Mouse (Mus musculus) limb, embryonic 11.5 days (tissue): ENCODE results near the gene Samd11. TPM values are rescaled to one million over a fixed set of nuclear protein-coding genes. Genes with fewer than 3 reads are reported as not detected.

Experiments
- ATAC-seq: fragments of 200-750 bp; cut with Nextera tagmentation; 2 replicates; pipeline ENCODE4 v1.8.0; 2017; ENCODE audit warnings: low read depth; ENCODE audit not compliant: insufficient number of reproducible peaks, low FRiP score, low TSS enrichment
- DNase-seq: peaks from one replicate; pipeline ENCODE4 v3.0.0-alpha.2; 2015; ENCODE audit warnings: low spot score
- H3K27ac ChIP-seq: fragments of 300-500 bp; sonication (generic); replicated peaks from 2 replicates; pipeline ENCODE4 v1.5.1; 2014; ENCODE audit warnings: low read depth, mild to moderate bottlenecking, low read length
- H3K27me3 ChIP-seq: fragments of 300-500 bp; sonication (generic); 2 replicates; pipeline ENCODE4 v1.6.1; 2014; ENCODE audit warnings: mild to moderate bottlenecking, low read length, mixed read lengths; ENCODE audit not compliant: control insufficient read depth, insufficient read depth
- H3K36me3 ChIP-seq: fragments of 300-500 bp; sonication (generic); 2 replicates; pipeline ENCODE4 v1.6.1; 2014; ENCODE audit warnings: mild to moderate bottlenecking, low read length, moderate library complexity, mixed read lengths; ENCODE audit not compliant: control insufficient read depth, insufficient read depth
- H3K4me1 ChIP-seq: fragments of 300-500 bp; sonication (generic); 2 replicates; pipeline ENCODE4 v1.6.1; 2014; ENCODE audit warnings: low read length, mixed read lengths; ENCODE audit not compliant: control insufficient read depth, insufficient read depth
- H3K4me2 ChIP-seq: fragments of 300-500 bp; sonication (generic); 2 replicates; pipeline ENCODE4 v1.6.1; 2014; ENCODE audit warnings: low read depth, mild to moderate bottlenecking, moderate library complexity; ENCODE audit not compliant: severe bottlenecking
- H3K4me3 ChIP-seq: fragments of 300-500 bp; sonication (generic); 2 replicates; pipeline ENCODE4 v1.5.1; 2014; ENCODE audit warnings: low read depth, low read length
- H3K9ac ChIP-seq: fragments of 300-500 bp; sonication (generic); 2 replicates; pipeline ENCODE4 v1.6.1; 2014; ENCODE audit warnings: mild to moderate bottlenecking, low read length
- H3K9me3 ChIP-seq: fragments of 300-500 bp; sonication (generic); 2 replicates; pipeline ENCODE4 v1.6.1; 2016; ENCODE audit warnings: low read length; ENCODE audit not compliant: control insufficient read depth
- WGBS: fragments of 180-500 bp; shearing (Covaris S2); extraction: QIAGEN DNeasy Blood & Tissue Kit; methylation state at CpG from one replicate; pipeline ENCODE4 v1.1.7; 2014; 5-methylcytosine and 5-hydroxymethylcytosine counted together
- polyA plus RNA-seq: library from polyadenylated mRNA; unstranded; fragments of >200 nt; fragmentation: Nextera tagmentation; extraction: Ambion mirVana; gene quantifications from 2 replicates; pipeline ENCODE4 v1.2.1, GENCODE M21; 2014

The Samd11 gene
- polyA plus RNA-seq, 1 experiment from 2014 or later = 0.60 TPM

DNA sequence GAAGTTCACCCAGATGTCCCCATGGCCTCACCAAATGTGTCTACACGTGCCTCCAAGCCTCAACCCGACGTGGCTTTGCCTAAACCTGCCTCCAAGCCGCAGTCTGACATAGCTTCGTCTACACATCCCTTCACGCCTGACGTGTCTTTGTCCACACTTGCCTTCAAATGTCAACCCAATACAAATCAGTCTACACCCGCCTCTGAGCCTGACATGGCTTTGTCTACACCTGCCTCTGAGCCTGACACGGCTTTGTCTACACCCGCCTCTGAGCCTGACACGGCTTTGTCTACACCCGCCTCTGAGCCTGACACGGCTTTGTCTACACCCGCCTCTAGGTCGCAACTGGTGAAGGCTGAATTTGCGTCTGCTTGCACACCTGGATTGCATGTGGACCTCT lies 37.6 kb downstream of the Samd11 start:
- Histone ChIP-seq H3K27ac (no peak overlapping the region), H3K4me2 (no peak overlapping the region), H3K4me3 (no peak overlapping the region), H3K27me3 (no peaks in the 10 kb centered on the region), H3K9ac (no peak overlapping the region), H3K9me3 (no peaks in the 10 kb centered on the region), H3K36me3 (no peaks in the 10 kb centered on the region), H3K4me1 (no peaks in the 10 kb centered on the region)
- 79% methylated on average over 16 of the region's 16 CpGs for WGBS
- DNase-seq (no peak), ATAC-seq (no peak)

DNA sequence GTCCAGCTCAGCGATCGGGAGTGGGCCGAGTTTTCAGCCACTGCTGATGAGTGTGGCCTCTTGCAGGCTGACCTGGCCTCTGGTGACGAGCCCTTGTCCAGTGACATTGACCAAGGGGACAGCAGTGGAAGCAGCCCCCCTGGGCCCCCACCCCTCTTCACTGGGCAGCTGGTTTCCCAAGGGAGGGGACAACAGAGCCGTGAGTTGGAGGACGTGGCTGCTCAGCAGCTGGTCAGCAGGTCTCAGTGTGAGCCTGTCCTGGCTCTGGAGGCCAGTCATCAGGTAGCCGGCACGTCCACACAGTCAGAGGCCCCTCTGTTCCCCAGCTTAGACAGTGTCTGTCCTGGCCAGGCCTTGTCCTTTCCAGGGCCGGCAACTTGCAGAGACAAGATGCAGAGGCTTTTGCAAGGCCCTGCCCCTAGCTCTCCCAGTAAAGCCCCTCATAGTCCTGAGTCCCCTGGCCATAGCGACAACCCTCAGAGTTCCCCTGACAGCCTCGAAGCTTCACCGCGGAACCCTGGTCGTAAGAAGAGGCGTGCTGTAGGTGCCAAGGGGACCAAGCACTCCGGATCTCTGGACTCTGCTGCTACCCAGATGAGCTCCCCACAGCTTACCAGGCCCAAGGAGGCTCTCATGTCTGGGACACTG lies 38.3 kb downstream of the Samd11 start:
- no peaks in the 10 kb centered on the region for H3K36me3 ChIP-seq
- ATAC-seq (no peak), DNase-seq (no peak)
- no peak overlapping the region for H3K9ac ChIP-seq
- H3K27ac ChIP-seq = no peak overlapping the region
- H3K4me3 ChIP-seq = no peak overlapping the region
- H3K4me2 ChIP-seq = no peak overlapping the region
- H3K9me3 ChIP-seq = no peaks in the 10 kb centered on the region
- no peaks in the 10 kb centered on the region for H3K4me1 ChIP-seq
- H3K27me3 ChIP-seq = no peaks in the 10 kb centered on the region
- WGBS = 82% methylated on average over 16 of the region's 16 CpGs

DNA sequence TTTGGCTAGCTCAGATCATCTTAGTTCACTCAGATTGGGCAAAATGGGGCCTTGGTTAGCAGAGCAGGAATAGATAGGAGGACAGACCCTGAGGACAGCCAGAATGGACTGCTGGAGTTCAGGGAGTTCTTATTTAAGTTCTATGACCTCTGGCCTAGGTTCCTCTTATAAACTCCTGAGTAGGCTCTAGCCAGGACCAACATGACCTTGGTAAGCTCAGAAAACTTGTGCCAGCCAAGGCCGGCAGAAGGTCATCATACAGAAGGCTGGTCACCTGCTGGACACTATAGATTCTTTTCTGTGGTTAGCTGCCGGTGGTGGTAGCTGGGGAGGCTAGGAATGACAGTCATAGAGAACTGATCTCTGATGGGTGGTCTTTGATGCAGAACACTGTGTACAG lies 39.3 kb downstream of the Samd11 start:
- H3K27me3 ChIP-seq = no peaks in the 10 kb centered on the region
- DNase-seq (no peak), ATAC-seq (no peak)
- no peaks in the 10 kb centered on the region for H3K9me3 ChIP-seq
- 88% methylated on average over 2 of the region's 2 CpGs for WGBS
- no peak overlapping the region for H3K27ac ChIP-seq
- no peak overlapping the region for H3K4me2 ChIP-seq
- no peak overlapping the region for H3K9ac ChIP-seq
- no peaks in the 10 kb centered on the region for H3K4me1 ChIP-seq
- H3K4me3 ChIP-seq = no peak overlapping the region
- no peaks in the 10 kb centered on the region for H3K36me3 ChIP-seq

DNA sequence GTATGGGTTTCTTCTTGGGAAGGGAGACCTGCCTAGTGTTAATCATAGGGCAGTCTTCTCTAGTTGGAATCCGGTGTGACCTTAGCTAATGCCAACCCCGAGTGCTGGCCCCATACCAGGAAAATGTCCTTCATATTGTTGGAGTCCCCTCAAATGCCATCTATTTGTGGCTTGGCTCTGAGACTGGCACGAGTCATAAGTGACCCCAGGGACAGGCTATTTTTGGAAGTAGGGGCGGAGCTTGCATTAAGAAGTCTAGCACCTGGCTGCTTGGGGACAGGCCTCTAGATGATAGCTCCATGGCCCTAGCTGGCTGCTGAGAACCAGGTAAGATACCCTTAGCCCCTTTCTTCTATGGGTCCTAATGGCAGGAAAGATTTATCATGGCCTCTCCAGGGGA lies 39.8 kb downstream of the Samd11 start, which contains the start of gene Perm1:
Gene Perm1, plus strand, starts transcription at position 220 of the 400 bp plus-strand sequence.
- 75% methylated on average over 4 of the region's 4 CpGs for WGBS

DNA sequence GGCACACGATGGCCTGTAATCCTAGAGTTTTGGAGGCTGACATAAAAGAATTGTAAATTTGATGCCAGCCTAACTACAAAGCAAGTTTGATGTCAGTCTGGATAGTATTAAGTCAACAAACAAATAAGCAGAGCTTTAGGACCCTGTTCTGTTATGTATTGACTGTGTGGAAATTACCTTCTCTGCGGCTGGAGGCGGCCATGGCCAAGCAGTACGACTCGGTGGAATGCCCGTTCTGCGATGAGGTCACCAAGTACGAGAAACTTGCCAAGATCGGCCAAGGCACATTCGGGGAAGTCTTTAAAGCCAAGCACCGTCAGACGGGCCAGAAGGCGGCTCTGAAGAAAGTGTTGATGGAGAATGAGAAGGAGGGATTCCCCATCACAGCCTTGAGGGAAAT lies 42.3 kb downstream of the Samd11 start:
- Histone ChIP-seq H3K4me1 (no peaks in the 10 kb centered on the region), H3K9ac (no peak overlapping the region), H3K4me2 (no peak overlapping the region), H3K27ac (no peak overlapping the region), H3K4me3 (no peak overlapping the region), H3K9me3 (no peaks in the 10 kb centered on the region), H3K36me3 (no peaks in the 10 kb centered on the region), H3K27me3 (no peaks in the 10 kb centered on the region)
- ATAC-seq (no peak), DNase-seq (no peak)
- 91% methylated on average over 13 of the region's 13 CpGs for WGBS

More for the DNA sequence above, 39.8 kb downstream of the Samd11 start, which contains the start of gene Perm1:
- H3K27ac ChIP-seq = no peak within 1 kb of the TSS
- no peaks in the 10 kb centered on the region for H3K36me3 ChIP-seq
- DNase-seq = no peak
- H3K4me3 ChIP-seq = no peak within 1 kb of the TSS
- H3K4me2 ChIP-seq = no peak within 1 kb of the TSS
- H3K4me1 ChIP-seq = no peaks in the 10 kb centered on the region
- no peaks in the 10 kb centered on the region for H3K9me3 ChIP-seq
- no peaks in the 10 kb centered on the region for H3K27me3 ChIP-seq
- H3K9ac ChIP-seq = no peak within 1 kb of the TSS
- no peak for ATAC-seq

DNA sequence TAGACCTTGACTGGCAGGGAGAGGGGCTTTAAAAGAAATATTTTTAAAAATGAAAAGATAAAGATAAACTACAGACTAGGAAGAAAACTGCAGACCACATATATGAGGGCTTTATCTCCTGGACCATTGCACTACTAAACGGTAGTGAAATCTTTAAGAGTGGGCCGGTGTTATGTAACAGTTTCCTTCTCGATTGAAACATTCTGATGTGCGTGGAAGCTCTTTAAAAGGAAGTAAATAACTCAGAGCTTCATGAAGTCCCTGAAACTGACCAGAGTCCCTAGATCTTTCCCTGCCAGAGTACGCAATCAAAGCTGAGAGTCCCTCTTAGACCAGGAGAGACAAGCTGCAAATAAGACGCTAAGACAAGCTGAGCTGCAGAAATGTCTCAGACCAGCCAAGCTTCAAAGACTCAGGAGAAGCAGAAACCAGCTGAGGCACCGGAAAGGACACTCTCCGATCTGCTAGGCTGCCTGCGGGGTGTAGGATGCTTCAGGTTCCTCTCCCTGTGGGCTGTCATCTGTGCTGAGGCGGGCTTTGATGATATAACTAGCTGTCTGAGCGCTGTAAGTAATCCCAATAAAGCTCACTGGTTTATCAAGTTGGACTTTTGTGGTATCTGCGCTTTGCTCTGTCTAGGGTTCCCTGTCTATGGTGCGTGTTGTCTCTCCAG lies 45.4 kb downstream of the Samd11 start:
- Histone ChIP-seq H3K9me3 (no peaks in the 10 kb centered on the region), H3K9ac (no peak overlapping the region), H3K27me3 (0 out of 2 replicates have a peak, but pooled peaks cover 3% of the 10 kb centered on the region), H3K36me3 (no peaks in the 10 kb centered on the region), H3K4me1 (no peaks in the 10 kb centered on the region), H3K27ac (no peak overlapping the region), H3K4me2 (no peak overlapping the region), H3K4me3 (no peak overlapping the region)
- DNase-seq (no peak), ATAC-seq (no peak)
- 71% methylated on average over 13 of the region's 13 CpGs for WGBS

DNA sequence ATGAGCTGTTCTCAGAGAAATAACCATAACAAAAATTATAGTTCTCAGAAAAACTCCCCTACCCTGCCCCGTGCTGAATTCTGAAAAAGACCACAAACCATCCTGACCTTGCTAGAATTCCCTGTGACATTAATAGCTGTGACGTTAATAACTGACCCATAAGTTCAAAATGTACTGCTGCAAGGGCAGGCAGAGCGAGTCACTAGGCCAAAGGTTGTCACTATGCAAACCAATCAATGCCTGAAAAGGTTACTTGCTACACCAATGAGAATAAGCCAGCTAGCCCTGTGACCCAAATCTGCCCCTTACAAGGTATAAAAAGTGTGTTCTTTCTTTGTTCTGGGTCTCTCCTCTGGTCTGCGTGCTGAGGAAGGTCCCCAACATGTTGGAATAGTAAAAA lies 46.6 kb downstream of the Samd11 start:
- no peak overlapping the region for H3K4me3 ChIP-seq
- no peak overlapping the region for H3K9ac ChIP-seq
- H3K27ac ChIP-seq = no peak overlapping the region
- no peak overlapping the region for H3K4me2 ChIP-seq
- H3K4me1 ChIP-seq = 0 out of 2 replicates have a peak, but pooled peaks cover 1% of the 10 kb centered on the region
- peaks cover 11% of the 10 kb centered on the region for H3K27me3 ChIP-seq
- H3K9me3 ChIP-seq = no peaks in the 10 kb centered on the region
- no peaks in the 10 kb centered on the region for H3K36me3 ChIP-seq
- DNase-seq = no peak
- 90% methylated on average over 4 of the region's 4 CpGs for WGBS
- no peak for ATAC-seq

DNA sequence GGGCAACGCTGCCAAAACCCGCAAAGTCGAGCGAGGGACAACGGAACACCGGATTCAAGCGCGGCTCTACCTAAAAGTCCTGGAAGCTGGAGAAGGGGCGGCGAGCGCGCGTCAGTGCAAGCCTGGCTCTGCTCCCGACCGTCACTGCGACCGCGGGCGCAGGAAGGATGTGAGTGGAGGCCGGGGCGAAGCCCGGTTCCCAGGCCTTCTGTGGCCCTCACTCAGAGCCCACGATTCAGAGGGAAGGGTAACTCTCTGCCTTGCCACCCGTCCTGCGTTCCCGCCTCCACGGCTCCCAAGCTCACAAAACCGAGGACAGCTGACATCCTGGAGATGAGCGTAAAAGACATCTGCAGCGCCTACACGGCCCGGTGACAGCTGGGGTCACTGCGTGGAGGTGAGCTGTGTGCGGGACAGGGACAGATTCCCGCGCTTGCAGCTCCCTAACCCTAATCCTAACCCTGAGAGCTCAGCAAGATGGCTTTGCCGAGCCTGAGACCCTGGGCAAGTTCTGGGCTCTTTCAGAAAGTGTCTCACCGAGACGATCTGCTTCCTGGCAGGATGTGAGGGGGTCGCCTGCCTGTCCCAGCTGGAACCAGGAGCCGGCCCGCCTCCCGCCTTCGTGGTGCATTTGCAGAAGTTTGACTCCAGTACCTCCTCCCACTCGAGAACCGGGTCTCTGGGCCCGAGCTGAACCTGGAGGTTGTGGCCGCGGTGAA lies 51.9 kb downstream of the Samd11 start:
- WGBS = under 1% methylated on average over 49 of the region's 49 CpGs
- no peaks in the 10 kb centered on the region for H3K36me3 ChIP-seq
- H3K9me3 ChIP-seq = no peaks in the 10 kb centered on the region
- peak; percentile 37; the same call in 1 of the 2 replicates for ATAC-seq
- H3K27ac ChIP-seq = no peak overlapping the region
- peak overlapping the region; percentile 97 for H3K4me2 ChIP-seq
- DNase-seq = peak; percentile 66
- peaks cover 18% of the 10 kb centered on the region for H3K27me3 ChIP-seq
- H3K4me3 ChIP-seq = peak overlapping the region; percentile 53
- H3K9ac ChIP-seq = peak overlapping the region; percentile 58
- H3K4me1 ChIP-seq = 0 out of 2 replicates have a peak, but pooled peaks cover 7% of the 10 kb centered on the region
